20 mouse cellular contexts compared by ENCODE assay signal in the genomic region with DNA sequence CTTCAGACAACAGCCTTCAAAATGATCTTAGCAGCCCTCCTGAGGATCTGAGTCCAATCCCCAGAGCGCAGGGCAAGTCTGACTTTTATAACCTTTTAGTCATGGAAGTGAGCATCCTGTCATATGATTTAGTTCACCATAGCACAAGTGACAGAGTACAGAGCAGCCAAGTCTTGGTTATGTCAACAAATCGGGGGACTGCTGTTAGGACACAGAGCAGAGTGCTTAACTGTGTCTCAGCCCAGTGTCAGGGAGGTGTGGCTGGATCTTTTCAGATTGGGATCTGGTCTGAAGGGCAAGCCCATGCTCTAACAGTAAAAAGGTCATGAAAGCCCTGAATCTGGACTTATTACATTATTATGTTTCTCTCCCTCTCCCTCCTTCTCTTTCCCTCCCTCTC. TPM values are rescaled to one million over a fixed set of nuclear protein-coding genes. Genes with fewer than 3 reads are reported as not detected.
"Had no signal": no experiment of that assay in that cellular context is flagged by ENCODE, and none has a peak within 500 bp of the region (broad histone marks: within the 10 kb centered on the region; RNA-seq: fewer than 3 reads in every experiment).

No protein-coding gene starts in this region.

- H3K9ac ChIP-seq: limb, embryonic 12.5 days; liver, embryonic 13.5 days; liver, postnatal 0 days; neural tube, embryonic 15.5 days had no signal

- H3K4me2 ChIP-seq: limb, embryonic 12.5 days; liver, embryonic 13.5 days; neural tube, embryonic 15.5 days had no signal

- DNase-seq: kidney, adult 8-10 months; kidney, postnatal 36 days; layer of hippocampus, adult 9-11 months; layer of hippocampus, postnatal 36 days; liver; liver, embryonic 13.5 days; liver, postnatal 0 days; midbrain, embryonic 14.5 days; thymus, postnatal 14 days had no signal

- H3K27ac ChIP-seq: kidney, postnatal 0 days; limb, embryonic 12.5 days; liver, embryonic 13.5 days; midbrain, embryonic 10.5 days; neural tube, embryonic 15.5 days; stomach, postnatal 0 days had no signal

- H3K4me3 ChIP-seq: limb, embryonic 12.5 days; liver, embryonic 13.5 days; midbrain, embryonic 10.5 days; myocyte; neural tube, embryonic 15.5 days had no signal

- ATAC-seq: liver, postnatal 0 days had no signal

- H3K36me3 ChIP-seq: limb, embryonic 12.5 days; liver, embryonic 13.5 days; midbrain, embryonic 10.5 days; neural tube, embryonic 15.5 days had no signal

- H3K27me3 ChIP-seq: limb, embryonic 12.5 days; liver, embryonic 13.5 days; neural tube, embryonic 15.5 days had no signal

- H3K9me3 ChIP-seq: limb, embryonic 12.5 days; liver, embryonic 13.5 days; midbrain, embryonic 10.5 days; neural tube, embryonic 15.5 days had no signal

- H3K4me1 ChIP-seq: limb, embryonic 12.5 days; liver, embryonic 13.5 days; midbrain, embryonic 10.5 days; neural tube, embryonic 15.5 days had no signal

RNA-seq across cellular contexts. Expression of gene Havcr1, which starts 18.8 kb away (rescaled TPM):
- total RNA-seq: layer of hippocampus, adult 18-20 months; layer of hippocampus, postnatal 36 days; left cerebral cortex, adult 8-10 months; left cerebral cortex, postnatal 36 days had no signal
- polyA plus RNA-seq: limb, embryonic 12.5 days; liver, embryonic 13.5 days; liver, postnatal 0 days; midbrain, embryonic 14.5 days; myocyte; neural tube, embryonic 11.5 days; stomach, postnatal 0 days had no signal

RNA-seq across cellular contexts. Expression of gene Timd2, which starts 46.8 kb away (rescaled TPM):
- total RNA-seq: layer of hippocampus, adult 18-20 months; layer of hippocampus, postnatal 36 days; left cerebral cortex, adult 8-10 months; left cerebral cortex, postnatal 36 days; megakaryocyte, adult 5-6 weeks had no signal
- polyA plus RNA-seq: limb, embryonic 12.5 days; myocyte; neural tube, embryonic 11.5 days; neural tube, embryonic 15.5 days; stomach, postnatal 0 days had no signal

RNA-seq across cellular contexts. Expression of gene Timd4, which starts 56.9 kb away (rescaled TPM):
- total RNA-seq: layer of hippocampus, adult 18-20 months; layer of hippocampus, postnatal 36 days; left cerebral cortex, postnatal 36 days had no signal
- polyA plus RNA-seq: limb, embryonic 12.5 days; midbrain, embryonic 10.5 days; myocyte; neural tube, embryonic 15.5 days had no signal
